Mouse (Mus musculus): Measurements from ENCODE around the gene Tmem189.

Gene Tmem189

GRCm38 (mm10) chr2:167689501-167690218 is at the start of gene Tmem189:
Gene Tmem189, minus strand, starts transcription at chr2:167689822.
- no peak for DNase-seq (ENCODE audit: low spot score)

GRCm38 (mm10) chr2:167739030-167739429 is 49.4 kb upstream of the Tmem189 start:
- DNase-seq (ENCODE audit: low spot score) = no peak

- DNase-seq (ENCODE audit: low spot score) = no peak
Observed at GRCm38 (mm10) chr2:167734861-167735260, 45.2 kb upstream of the Tmem189 start.

GRCm38 (mm10) chr2:167731149-167731548 is 41.5 kb upstream of the Tmem189 start:
- no peak for DNase-seq (ENCODE audit: low spot score)

GRCm38 (mm10) chr2:167730036-167730435 is 40.4 kb upstream of the Tmem189 start:
- DNase-seq (ENCODE audit: low spot score) = no peak

- no peak for DNase-seq (ENCODE audit: low spot score)
Observed at GRCm38 (mm10) chr2:167727161-167727560, 37.5 kb upstream of the Tmem189 start.

GRCm38 (mm10) chr2:167725879-167726278 is 36.3 kb upstream of the Tmem189 start:
- DNase-seq (ENCODE audit: low spot score) = no peak

- DNase-seq (ENCODE audit: low spot score) = no peak
Observed at GRCm38 (mm10) chr2:167723589-167724206, 34.1 kb upstream of the Tmem189 start.

- DNase-seq (ENCODE audit: low spot score) = no peak
Observed at GRCm38 (mm10) chr2:167722538-167722937, 32.9 kb upstream of the Tmem189 start.

GRCm38 (mm10) chr2:167721159-167721882 is 31.7 kb upstream of the Tmem189 start:
- no peak for DNase-seq (ENCODE audit: low spot score)

- no peak for DNase-seq (ENCODE audit: low spot score)
Observed at GRCm38 (mm10) chr2:167719520-167719919, 29.9 kb upstream of the Tmem189 start.

- no peak for DNase-seq (ENCODE audit: low spot score)
Observed at GRCm38 (mm10) chr2:167717208-167717607, 27.6 kb upstream of the Tmem189 start.

- no peak for DNase-seq (ENCODE audit: low spot score)
Observed at GRCm38 (mm10) chr2:167715008-167715407, 25.4 kb upstream of the Tmem189 start.

GRCm38 (mm10) chr2:167714298-167714697 is 24.7 kb upstream of the Tmem189 start:
- no peak for DNase-seq (ENCODE audit: low spot score)

- DNase-seq (ENCODE audit: low spot score) = no peak
Observed at GRCm38 (mm10) chr2:167712872-167713821, 23.5 kb upstream of the Tmem189 start.

GRCm38 (mm10) chr2:167710574-167710973 is 21.0 kb upstream of the Tmem189 start:
- no peak for DNase-seq (ENCODE audit: low spot score)

GRCm38 (mm10) chr2:167709969-167710368 is 20.3 kb upstream of the Tmem189 start:
- DNase-seq (ENCODE audit: low spot score) = no peak

GRCm38 (mm10) chr2:167708373-167708772 is 18.8 kb upstream of the Tmem189 start:
- no peak for DNase-seq (ENCODE audit: low spot score)

GRCm38 (mm10) chr2:167706183-167706939 is 16.7 kb upstream of the Tmem189 start:
- no peak for DNase-seq (ENCODE audit: low spot score)

- no peak for DNase-seq (ENCODE audit: low spot score)
Observed at GRCm38 (mm10) chr2:167704409-167704808, 14.8 kb upstream of the Tmem189 start.

GRCm38 (mm10) chr2:167702126-167702525 is 12.5 kb upstream of the Tmem189 start:
- DNase-seq (ENCODE audit: low spot score) = no peak

Data from urinary bladder, postnatal 10 days (tissue).